Mouse (Mus musculus): Measurements from ENCODE around the gene Tspan9.
A peak's percentile ranks its signal among the peaks of the same experiment; 100 is the strongest.

Gene Tspan9

DNA sequence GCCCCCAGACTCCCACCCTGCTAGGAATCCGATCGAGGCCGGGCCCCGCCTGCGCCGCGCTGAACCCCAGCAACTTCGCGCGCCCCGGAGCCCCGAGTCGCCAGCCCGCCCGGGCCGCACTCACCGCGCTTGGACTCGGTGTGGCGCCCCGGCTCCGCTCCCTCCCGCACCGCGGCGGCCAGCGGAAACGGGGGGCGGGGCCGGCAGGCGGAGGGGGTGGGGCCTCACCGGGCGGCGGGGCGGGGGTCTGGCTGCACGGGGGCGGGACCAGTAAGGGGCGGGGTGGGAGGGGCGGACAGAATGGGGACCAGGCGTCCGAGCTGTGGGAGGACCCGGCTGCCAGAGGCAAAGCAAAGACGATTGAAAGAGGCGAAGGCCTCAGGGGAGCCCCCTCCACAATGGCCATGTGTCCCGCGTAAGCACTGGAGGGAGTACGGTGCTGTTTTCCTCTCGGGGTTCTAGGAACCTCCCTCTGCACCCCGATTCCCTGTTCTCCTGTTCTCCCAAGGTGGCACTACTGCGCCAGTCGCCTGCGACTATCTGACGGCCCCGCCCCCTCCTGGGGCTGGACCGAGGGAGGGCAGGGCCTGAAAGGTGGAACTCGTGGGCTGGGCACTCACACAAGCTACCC is at the start of gene Tspan9:
Gene Tspan9, minus strand, starts transcription at position 205 of the 631 bp plus-strand sequence.
- peak; percentile 81 for DNase-seq (ENCODE audit: low spot score)

DNA sequence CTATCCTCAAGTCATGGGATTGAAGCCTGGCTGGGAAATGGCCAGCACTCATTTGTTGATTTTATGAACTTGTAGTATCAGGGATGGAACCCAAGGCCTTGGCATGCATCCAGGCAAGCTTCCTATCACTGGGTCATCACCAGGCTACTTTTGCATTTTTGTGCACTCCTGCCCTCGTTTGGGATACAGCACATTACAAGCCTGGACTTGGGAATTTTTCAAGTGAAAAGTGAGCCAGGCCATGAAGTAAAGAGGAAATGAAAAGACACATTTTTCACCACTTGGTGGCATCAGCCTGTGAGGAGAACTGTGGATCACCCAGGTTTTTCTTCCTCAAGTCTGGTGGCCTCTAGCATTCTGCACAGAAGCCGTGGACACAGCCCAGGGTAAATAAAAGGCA is 40.1 kb upstream of the Tspan9 start:
- DNase-seq (ENCODE audit: low spot score) = peak; percentile 49

DNA sequence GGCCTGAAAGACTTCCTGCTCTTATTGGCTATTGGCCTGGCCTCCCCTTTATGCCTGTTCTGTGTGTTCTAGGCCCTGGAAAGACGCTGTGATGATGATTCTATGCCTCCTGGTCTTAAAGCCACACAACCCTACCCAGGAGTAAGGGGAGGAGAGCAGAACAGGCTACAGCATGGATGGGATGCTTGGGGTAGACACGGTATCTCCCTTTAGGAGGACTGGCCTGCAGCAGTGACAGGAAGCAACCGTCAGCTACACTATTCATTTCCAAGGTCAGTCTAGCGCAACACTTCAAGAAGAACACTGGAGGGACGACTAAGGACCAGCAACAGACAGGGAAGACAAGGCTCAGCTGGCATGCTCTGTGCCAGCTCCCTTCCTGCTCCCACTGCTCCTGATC is 37.8 kb upstream of the Tspan9 start:
- DNase-seq (ENCODE audit: low spot score) = no peak

DNA sequence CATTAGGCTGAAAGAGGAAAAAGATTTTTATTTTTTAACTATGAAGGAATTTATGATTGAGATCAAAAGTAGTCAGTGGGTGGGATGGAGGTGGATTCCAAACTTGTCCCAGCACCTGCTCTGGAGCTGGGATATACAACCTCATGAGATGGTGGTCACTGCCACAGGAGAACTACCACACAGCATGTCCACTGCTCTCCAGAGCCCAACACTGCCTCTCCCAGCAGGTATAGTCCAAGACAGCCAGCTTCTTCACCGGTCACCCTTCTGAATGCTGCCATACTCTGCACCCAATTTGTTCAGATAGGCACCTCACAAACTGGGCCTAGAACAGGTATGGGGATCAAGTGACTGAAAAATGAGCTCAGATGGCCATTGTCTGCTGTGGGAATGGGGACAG is 36.3 kb upstream of the Tspan9 start:
- DNase-seq (ENCODE audit: low spot score) = no peak

DNA sequence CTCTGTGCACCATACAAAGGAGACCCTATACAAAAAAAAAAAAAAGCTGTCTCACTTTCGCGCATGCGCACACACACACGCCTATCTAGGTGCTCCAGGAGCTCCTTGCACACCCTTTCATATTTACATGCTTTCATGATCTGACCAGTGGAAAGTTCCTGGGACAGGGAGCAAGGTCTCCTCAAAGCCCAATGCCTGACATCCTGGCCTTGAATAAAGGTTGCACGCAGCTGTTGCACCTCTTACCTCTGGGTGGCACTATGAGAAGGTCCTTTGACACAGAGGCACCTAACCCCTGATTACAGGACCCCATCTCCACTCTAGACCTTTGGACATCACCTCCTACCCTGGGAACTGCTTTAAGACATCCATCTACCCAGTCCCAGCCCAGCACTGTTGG is 35.9 kb upstream of the Tspan9 start:
- DNase-seq (ENCODE audit: low spot score) = no peak

DNA sequence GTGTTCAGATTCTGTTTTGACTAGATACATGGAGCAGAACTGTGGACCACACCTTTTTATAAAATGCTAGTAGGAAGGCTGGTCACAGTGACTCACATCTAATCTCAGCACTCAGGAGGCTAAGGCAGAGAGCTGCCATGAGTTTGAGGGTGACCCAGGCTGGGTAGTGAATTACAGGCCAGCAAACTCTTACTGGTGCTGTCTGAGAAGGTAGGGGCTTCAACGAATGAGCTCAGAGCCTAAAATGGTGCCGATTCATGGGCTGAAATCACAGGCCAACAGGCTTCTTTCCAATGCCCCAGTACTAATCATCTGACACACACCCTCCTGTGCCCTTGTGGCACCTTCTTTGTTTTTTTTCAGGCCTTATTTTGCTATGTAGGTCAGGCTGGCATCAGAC is 35.3 kb upstream of the Tspan9 start:
- DNase-seq (ENCODE audit: low spot score) = no peak

DNA sequence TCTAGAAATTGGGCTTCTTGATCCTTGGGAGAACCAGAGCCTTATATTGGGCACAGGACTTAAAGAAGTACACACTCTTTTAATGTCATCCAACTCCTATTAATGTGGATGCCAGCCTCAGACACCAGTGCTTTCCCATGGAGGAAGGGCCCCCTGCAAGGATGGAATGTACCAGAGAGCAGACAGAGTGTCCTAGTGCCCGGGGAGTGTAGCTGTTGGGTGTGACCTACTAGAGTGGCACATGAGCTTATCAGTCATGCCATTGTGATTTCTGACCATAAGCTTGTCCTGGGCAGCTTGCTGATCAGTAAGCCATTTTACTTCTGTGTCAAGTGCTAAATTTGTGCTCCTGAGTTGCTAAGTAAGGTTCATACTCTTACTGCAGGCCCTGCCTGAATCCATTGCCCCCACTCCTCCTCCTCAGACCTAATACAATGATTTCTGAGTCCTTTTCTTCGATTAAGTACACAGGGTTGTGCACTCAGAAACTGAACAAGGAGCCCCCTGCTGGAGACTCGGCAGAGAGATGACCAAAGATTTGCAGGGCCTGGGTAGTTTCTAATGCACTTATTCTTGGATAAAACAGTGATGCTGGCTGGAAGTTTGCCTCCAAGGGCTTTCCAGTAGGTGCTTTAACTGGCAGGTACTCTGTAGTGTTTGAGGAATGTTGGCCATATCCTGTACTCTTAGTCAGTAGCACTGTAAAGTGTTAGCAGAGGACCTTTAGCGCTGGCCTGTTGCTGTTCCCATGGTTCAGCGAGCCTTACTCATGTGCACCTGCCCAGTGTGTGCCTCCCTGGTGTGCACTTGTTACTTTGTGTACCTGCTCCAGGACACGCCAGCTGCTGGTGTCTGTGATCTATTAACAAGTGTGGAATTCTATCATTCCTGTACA is 25.6 kb upstream of the Tspan9 start:
- DNase-seq (ENCODE audit: low spot score) = no peak

DNA sequence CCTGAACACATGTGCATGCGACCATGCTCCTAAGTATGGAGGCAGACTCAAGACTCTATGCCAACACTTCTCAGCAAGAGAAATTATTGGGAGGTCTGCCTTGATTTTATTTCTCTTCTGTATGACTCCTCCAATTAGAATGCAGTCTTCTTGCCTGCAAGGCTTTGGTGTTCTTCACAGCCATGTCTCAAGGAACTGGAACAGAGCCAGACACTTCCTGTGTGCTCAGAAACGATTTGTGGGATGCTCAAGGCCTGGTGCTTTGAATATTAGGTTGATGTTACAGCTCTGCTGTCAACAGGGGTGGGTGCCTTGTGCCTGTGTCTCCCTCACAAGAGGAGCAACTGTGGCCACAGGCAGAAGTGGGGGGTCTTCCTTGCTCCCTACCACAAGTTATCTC is 22.2 kb upstream of the Tspan9 start:
- no peak for DNase-seq (ENCODE audit: low spot score)

DNA sequence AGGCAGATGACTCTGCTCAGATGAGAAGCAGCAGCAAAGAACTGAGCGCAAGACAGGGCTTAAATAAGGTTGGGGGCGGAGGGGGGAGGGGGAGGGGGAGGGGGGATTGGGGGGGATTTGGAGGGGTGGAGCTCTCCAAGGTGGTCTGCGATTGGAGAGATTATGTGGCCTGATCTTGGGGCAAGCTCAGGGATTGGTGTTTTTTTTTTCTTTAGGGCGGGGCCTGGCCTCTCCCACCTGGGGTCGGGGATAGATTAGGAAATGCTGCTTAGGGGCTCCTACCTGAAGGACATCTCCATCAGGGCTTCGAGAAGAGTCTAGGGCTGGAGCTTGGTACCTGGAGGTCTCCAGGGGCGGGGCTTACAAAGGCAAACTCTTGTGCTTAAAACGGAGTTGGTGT is 21.2 kb upstream of the Tspan9 start:
- DNase-seq (ENCODE audit: low spot score) = no peak

DNA sequence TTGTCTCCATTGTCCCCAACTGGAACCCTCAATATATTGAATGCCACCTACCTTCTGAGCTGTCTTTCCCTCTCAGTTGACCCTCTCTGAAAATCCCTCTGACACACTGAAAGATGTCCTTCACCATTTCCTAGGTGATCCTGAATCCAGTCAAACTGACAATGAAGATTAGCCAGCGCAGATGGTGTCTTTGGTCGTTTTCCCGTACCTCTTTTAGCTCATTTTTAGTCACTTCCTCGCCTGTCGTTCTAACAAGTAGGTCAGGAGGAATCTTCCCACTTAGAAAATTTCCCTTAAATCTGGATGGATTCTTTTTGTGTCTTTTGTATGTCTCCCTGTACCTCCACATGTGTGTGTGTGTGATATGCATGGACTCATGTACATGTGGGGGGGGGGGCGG is 15.7 kb upstream of the Tspan9 start:
- no peak for DNase-seq (ENCODE audit: low spot score)

DNA sequence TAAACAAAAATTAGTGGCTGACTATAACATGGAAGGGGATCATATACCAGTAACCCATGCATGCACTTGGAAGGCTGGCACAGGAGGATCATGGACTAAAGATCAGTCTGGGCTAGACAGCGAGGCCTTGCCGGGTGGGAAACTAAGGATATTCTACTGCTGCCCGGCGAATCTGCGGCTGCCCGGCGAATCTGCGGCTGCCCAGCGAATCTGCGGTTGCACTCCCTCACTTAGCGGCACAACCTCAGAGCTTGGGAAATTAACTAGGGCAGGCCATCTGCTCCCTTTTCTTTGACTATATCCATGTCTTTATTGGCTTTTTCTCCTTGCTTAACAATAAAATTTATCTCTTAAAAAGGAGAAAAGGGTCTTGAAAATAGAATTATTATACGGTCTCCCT is 14.6 kb upstream of the Tspan9 start:
- no peak for DNase-seq (ENCODE audit: low spot score)

DNA sequence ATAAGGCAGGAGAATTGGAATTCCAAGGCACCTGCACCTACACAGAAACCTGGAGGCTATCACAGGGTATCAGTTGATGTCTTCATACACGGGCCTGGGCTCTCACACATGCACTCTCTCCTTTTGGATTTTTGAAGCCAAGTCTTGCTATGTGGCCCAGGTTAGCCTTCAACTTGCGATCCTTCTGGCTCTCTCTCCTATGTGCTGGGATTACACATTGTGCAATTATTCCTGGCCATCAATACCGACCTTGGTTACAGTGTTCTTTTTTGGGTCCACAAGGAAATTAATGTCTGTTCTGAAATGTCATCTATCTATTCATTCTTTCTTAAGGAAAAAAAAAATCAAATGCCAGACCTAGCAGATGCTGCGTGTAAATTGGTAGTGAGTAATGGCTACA is 13.1 kb upstream of the Tspan9 start:
- no peak for DNase-seq (ENCODE audit: low spot score)

DNA sequence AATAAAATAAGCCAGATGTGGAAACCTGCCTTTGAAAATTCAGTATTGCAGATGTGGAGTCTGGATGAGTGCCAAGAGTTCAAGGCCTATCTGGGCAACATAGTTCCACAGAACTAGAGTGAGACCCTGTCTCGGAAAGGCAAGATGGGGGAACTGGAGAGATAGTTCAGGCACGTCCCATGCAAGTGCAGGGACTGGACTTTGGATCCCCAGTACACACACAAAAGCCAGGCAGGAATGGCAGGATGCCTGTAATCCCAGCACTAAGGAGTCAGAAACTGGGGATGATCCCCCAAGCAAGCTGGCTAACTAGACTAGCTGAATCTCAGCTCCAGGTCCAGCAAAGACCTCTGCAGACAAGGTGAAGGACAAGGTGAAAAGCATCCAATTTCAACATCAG is 12.5 kb upstream of the Tspan9 start:
- no peak for DNase-seq (ENCODE audit: low spot score)

DNA sequence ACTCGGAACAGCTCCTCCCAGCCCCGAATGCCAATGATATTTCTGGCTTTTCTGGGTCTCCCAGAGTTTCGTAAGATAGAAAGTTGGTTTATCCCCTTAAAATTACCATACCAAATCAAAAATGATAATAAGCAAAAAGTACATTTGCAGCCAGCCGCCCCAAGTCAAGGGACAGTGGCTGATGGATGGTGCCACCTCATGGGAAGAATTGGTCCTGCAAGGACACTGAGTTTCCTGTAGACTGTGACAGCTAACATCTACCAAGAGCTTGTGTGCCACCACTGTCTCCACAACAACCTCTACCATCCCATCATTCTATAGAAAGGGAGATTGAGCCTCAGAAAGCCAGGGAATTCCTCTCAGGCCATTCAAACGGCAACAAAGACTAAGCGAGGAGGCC is 2.4 kb upstream of the Tspan9 start:
- DNase-seq (ENCODE audit: low spot score) = no peak

DNA sequence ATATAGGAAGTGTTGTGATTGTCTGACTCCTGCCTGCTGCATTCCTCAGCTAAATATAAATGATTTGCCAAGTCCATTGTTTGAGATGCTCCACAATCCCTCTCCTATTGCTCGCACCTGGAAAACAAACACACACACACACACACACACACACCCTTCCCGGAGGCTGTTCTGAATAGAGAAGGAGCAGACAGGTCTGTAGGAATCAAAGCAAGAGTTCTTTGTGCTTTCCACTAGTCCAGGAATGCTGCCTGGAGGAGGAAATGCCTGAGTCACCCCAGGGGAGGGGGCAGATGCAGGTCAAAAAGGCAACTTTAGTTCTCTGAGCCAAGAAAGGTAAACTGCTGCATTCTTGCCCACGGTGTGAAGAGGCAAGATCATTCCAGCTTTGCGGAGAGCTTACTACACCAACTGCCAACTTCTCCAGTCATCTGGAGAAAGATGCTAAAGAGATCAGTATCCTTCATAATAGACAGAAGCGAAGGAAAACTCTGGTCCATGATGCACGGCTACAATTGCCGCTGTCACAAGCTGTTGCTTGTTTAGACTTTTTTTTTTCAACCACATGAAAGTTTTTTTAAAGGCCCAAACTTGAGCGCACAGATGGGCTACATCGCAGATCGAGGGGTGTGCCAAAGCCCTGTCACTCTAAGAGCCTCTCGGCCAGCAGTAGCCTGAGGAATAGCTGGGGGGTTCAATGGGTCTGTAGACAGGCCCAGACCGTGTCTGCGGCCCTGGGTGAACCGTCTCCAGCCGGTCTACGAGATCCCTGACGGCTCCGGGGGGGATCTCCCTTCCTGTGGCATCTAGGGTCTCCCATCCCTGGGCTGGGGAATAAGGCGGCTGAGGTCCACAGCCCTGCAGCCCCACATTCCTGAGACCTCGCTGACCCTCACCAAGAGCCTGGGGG is 770 bp downstream of the Tspan9 start:
- DNase-seq (ENCODE audit: low spot score) = peak; percentile 19

DNA sequence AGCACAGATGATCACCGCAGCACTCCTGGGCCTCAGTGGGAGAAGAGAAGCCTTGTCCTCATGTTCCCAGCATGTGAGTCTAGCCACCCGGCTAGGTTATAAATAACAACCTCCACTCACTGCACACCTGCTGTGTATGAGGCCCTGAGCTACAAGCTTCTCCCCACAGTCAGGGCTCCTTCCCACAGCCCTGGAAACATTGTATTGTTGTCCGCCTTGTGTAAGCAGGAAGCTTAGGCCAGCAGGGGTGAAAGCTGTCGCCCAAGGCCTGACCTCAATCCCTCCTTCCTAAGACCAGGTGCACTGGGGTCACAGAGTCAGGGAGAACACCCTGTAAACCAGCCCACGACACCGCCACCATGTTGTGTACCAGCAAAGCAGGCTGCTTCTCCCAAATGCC is 2.7 kb downstream of the Tspan9 start:
- no peak for DNase-seq (ENCODE audit: low spot score)

DNA sequence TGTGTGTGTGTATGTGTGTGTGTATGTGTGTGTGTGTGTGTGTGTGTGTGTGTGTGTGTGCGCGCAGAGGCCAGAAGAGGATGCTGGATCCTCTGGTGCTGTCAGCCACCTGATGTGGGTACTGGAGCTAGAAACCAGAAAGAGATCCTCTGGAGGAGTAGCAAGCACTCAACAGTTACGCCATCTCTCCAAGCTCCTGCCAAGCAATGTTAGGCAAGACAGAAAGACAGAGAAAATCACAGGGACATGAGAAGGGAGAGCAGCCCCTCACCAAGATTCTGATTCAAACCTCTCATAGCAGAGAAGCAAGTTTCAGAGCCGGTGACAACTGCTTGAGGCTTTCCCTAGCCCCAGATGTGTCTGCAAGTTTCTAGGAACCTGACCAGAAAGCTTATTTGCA is 5.5 kb downstream of the Tspan9 start:
- no peak for DNase-seq (ENCODE audit: low spot score)

DNA sequence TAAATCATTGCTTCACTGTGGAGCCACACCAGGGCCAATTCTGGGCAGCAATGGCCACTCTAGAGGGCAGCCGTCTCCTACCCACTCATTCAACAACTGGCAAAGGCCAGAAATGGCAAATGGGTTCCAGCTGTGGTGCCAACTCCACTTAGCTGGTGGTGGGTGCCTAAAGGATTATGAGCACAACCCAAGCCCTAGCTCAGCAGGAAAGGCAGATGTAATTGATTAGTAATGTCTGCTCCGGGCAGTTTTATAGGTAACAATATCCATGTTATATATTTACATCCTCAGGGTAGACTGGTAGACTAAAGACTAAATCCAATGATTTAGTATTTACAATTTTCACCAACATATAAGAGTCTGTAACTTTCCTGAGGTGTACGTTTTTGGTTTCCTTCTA is 6.7 kb downstream of the Tspan9 start:
- DNase-seq (ENCODE audit: low spot score) = no peak

DNA sequence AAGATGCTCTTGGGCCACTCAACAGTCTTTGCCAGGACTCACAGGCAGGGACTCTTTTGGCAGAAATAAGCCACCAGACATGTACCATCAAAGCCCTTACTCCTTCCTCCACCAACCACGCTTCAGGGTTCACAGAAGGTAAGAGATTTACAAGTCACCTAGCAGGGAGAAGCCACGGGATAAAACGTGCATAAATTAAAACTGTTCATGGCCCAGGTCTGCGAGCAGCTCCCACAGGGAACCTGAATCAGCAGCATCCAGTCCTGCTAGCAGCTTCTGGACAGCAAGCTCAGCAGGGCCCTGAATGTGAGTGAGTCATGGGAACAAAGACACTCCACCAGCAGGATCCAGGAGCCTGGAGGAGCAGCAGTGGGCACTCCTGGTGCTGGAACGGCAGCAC is 7.9 kb downstream of the Tspan9 start:
- DNase-seq (ENCODE audit: low spot score) = no peak

DNA sequence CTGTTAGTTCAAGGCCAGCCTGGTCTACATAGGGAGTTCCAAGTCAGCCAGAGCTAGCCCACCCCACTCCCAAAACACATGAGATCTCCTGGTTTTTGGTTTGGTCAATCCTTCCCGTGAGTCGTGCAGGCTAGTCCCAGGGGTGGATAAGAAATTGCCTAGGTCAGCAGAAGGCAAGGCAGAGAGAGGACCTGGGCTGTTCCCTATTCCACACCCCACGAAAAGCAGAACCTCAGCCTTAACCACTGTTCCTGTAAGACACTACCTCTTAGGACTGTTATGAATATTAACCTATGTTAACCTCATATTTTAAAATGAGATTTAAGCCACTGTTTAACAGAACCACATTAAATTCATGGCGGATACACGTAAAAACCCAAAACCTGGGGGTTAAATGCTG is 8.4 kb downstream of the Tspan9 start:
- no peak for DNase-seq (ENCODE audit: low spot score)

DNA sequence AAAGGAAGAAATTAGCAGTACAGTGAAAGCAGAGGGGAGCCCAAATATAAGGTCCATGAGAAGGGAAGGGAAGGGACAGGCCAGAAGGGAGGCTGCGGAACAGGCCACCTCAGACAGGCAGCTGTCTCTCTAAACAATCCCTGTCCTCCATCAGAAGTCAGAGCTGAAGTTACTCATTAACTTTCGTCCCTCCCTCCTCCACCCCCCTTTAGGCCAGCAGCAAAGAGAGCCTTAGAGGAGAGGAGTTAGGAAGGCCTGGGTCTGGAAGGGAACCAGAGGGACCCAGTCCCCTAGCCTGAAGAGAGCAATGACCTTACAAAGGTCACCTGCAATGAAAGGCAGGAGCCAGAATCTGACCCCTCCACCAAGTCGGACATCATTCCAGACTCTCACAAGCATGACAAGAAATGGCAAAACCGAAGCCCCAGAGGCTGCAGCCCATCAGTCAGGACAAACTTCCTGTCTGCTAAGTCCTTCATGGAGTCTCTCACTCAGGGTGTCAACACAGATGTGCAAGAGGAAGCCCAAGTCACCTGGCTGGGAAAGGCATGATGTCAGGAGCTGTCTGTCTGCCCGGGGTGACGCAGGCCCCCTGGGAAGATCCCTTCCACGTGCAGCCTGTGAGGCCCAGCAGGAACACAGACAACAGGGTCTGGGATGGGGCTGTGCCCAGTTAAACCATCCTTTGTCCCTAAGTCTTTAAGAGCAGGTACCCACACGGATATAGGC is 9.0 kb downstream of the Tspan9 start:
- DNase-seq (ENCODE audit: low spot score) = no peak

DNA sequence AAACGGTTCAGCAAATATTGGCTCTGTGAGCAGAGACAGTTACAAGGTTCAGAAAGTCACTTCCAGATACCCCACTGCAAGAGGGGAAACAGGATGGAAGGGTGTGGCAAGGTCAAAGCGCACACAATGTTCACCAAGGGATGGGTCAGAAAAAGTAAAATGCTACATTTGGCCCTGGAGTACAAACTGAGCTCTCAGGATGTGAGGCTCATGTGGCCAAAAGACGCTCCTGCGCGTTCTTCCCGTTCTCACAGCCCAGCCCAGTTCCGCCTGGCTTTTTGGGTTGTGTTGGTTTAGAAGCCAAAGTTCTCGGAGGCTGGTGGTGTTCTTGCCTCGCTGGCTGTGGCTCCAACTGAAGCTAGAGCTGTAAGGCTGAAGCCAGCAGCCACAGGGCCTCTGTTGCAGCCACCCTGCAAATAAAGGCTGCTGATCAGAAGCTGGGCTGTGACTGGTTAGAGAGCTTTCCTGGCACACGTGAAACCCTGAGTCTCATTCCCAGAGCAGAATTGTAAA is 9.7 kb downstream of the Tspan9 start:
- no peak for DNase-seq (ENCODE audit: low spot score)
